19 mouse cellular contexts compared by ENCODE assay signal in genomic region chr13:112037731-112038380, GRCm38 (mm10).
DNase-seq lines count a peak whose midpoint lies in the region; ATAC-seq and TF ChIP-seq lines count a peak whose summit lies in the region.
"Had no signal": no experiment of that assay in that cellular context is flagged by ENCODE, and none has a peak within 500 bp of the region (broad histone marks: within the 10 kb centered on the region; RNA-seq: fewer than 3 reads in every experiment).

No protein-coding gene starts in this region.

- H3K27me3 ChIP-seq in kidney, embryonic 15.5 days: no peaks in the 10 kb centered on the region
- H3K27me3 ChIP-seq in liver, embryonic 14.5 days (ENCODE audit: control insufficient read depth, insufficient read depth, low read length): no peaks in the 10 kb centered on the region
- H3K27me3 ChIP-seq in lung, postnatal 0 days (replicated peaks; ENCODE audit: insufficient read depth, low read length): no peaks in the 10 kb centered on the region
- H3K27me3 ChIP-seq: forebrain, embryonic 13.5 days; heart, embryonic 15.5 days had no signal

- no peaks in the 10 kb centered on the region for H3K36me3 ChIP-seq in kidney, embryonic 15.5 days
- H3K36me3 ChIP-seq in liver, embryonic 14.5 days (replicated peaks; ENCODE audit: control insufficient read depth, insufficient read depth, low read depth): no peaks in the 10 kb centered on the region
- no peaks in the 10 kb centered on the region for H3K36me3 ChIP-seq in lung, postnatal 0 days (ENCODE audit: insufficient read depth, low read length)
- H3K36me3 ChIP-seq: embryonic facial prominence, embryonic 10.5 days; heart, embryonic 15.5 days; hindbrain, embryonic 10.5 days had no signal

- no peak for DNase-seq in kidney, adult 9 months
- DNase-seq in liver, embryonic 14.5 days (ENCODE audit: low read depth in 3 of 3, low spot score in 3 of 3): no peak
- DNase-seq in liver: no peak
- no peak for DNase-seq in lung, postnatal 0 days (ENCODE audit: low spot score)
- no peak for DNase-seq in lung, adult 2 months
- DNase-seq: adrenal gland, adult 8-10 months; adrenal gland, postnatal 36 days; cerebellum, adult 2 months; cerebellum, postnatal 10 days; forebrain, postnatal 0 days; gastrocnemius, postnatal 14 days had no signal

- WGBS in kidney, embryonic 15.5 days: 57% methylated on average over 8 of the region's 8 CpGs
- 68% methylated on average over 8 of the region's 8 CpGs for WGBS in liver, embryonic 14.5 days (ENCODE audit: insufficient replicate concordance)
- 49% methylated on average over 8 of the region's 8 CpGs for WGBS in lung, postnatal 0 days
- 72% methylated on average over 8 of the region's 8 CpGs for WGBS in lung, adult 2 months

- H3K27ac ChIP-seq in kidney, embryonic 15.5 days: 0 out of 2 replicates have a peak overlapping the region, but pooled peaks have one; percentile 1
- H3K27ac ChIP-seq in liver, embryonic 14.5 days: no peak overlapping the region
- H3K27ac ChIP-seq in lung, postnatal 0 days (ENCODE audit: low read length): no peak overlapping the region
- H3K27ac ChIP-seq: embryonic facial prominence, embryonic 10.5 days; forebrain, embryonic 13.5 days; heart, embryonic 15.5 days; hindbrain, embryonic 10.5 days; hindbrain, embryonic 14.5 days had no signal

- no peak overlapping the region for H3K4me2 ChIP-seq in kidney, embryonic 15.5 days
- H3K4me2 ChIP-seq in liver, embryonic 14.5 days (ENCODE audit: low read depth): no peak overlapping the region
- no peak overlapping the region for H3K4me2 ChIP-seq in lung, postnatal 0 days (replicated peaks; ENCODE audit: low read depth, low read length)
- H3K4me2 ChIP-seq: forebrain, embryonic 13.5 days; heart, embryonic 11.5 days; heart, embryonic 15.5 days; hindbrain, embryonic 14.5 days had no signal

- H3K9ac ChIP-seq in kidney, embryonic 15.5 days: no peak overlapping the region
- no peak overlapping the region for H3K9ac ChIP-seq in liver, embryonic 14.5 days (replicated peaks)
- H3K9ac ChIP-seq in lung, postnatal 0 days (replicated peaks; ENCODE audit: low read depth): no peak overlapping the region
- H3K9ac ChIP-seq: forebrain, embryonic 13.5 days; forebrain, postnatal 0 days; heart, embryonic 15.5 days; hindbrain, embryonic 14.5 days had no signal

- peaks cover 11% of the 10 kb centered on the region; the same call in 1 of the 2 replicates for H3K4me1 ChIP-seq in kidney, embryonic 15.5 days
- H3K4me1 ChIP-seq in liver, embryonic 14.5 days (replicated peaks; ENCODE audit: control insufficient read depth in 2 of 2, insufficient read depth in 2 of 2, low read length in 1 of 2): peaks cover 3 to 4% of the 10 kb centered on the region in 2 experiments
- no peaks in the 10 kb centered on the region for H3K4me1 ChIP-seq in lung, postnatal 0 days (ENCODE audit: insufficient read depth, low read depth, low read length)
- no peaks in the 10 kb centered on the region for H3K4me1 ChIP-seq in lung, adult 2 months (ENCODE audit: control insufficient read depth, insufficient read depth, low read length)
- H3K4me1 ChIP-seq: embryonic facial prominence, embryonic 10.5 days; forebrain, embryonic 13.5 days; heart, embryonic 15.5 days; hindbrain, embryonic 10.5 days had no signal

- H3K9me3 ChIP-seq in kidney, embryonic 15.5 days (replicated peaks): no peaks in the 10 kb centered on the region
- no peaks in the 10 kb centered on the region for H3K9me3 ChIP-seq in liver, embryonic 14.5 days (ENCODE audit: control insufficient read depth, low read length)
- H3K9me3 ChIP-seq in lung, postnatal 0 days (ENCODE audit: low read length): no peaks in the 10 kb centered on the region
- H3K9me3 ChIP-seq: embryonic facial prominence, embryonic 10.5 days; forebrain, embryonic 13.5 days; heart, embryonic 15.5 days; hindbrain, embryonic 10.5 days had no signal

- peak; percentile 18; the same call in 1 of the 2 replicates for ATAC-seq in kidney, embryonic 15.5 days (replicated peaks; ENCODE audit: low FRiP score)
- ATAC-seq in liver, embryonic 14.5 days (ENCODE audit: insufficient read depth): 0 out of 2 replicates have a peak, but pooled peaks have one; percentile 8
- ATAC-seq in lung, postnatal 0 days: no peak
- ATAC-seq in granulocyte monocyte progenitor cell, adult 5-6 weeks (replicated peaks; ENCODE audit: poor library complexity, severe bottlenecking): no peak
- ATAC-seq: forebrain, embryonic 13.5 days; forebrain, postnatal 0 days had no signal

- no peak overlapping the region for H3K4me3 ChIP-seq in kidney, embryonic 15.5 days (replicated peaks)
- H3K4me3 ChIP-seq in liver, embryonic 14.5 days (ENCODE audit: insufficient read depth in 1 of 2, low read depth in 2 of 2, low read length in 2 of 2): no peak overlapping the region
- no peak overlapping the region for H3K4me3 ChIP-seq in lung, postnatal 0 days (ENCODE audit: low read depth, low read length)
- H3K4me3 ChIP-seq in lung, adult 2 months (replicated peaks; ENCODE audit: extremely low read depth, low read depth, low read length): no peak overlapping the region
- H3K4me3 ChIP-seq: embryonic facial prominence, embryonic 10.5 days; forebrain, embryonic 13.5 days; heart, embryonic 15.5 days; hindbrain, embryonic 10.5 days had no signal

- no peak for TF ChIP-seq CTCF in liver, embryonic 14.5 days (IDR thresholded peaks at IDR 0.05; ENCODE audit: low read depth)
- TF ChIP-seq CTCF in lung, postnatal 0 days (IDR thresholded peaks at IDR 0.05): no peak
- TF ChIP-seq CTCF in lung, adult 2 months (IDR thresholded peaks at IDR 0.05; ENCODE audit: insufficient read depth, low read length): no peak

- no peak for TF ChIP-seq POLR2A in lung, adult 2 months (IDR thresholded peaks at IDR 0.05; ENCODE audit: borderline replicate concordance, extremely low read depth, low read depth, low read length)

- no peak for TF ChIP-seq EP300 in liver, embryonic 14.5 days (IDR thresholded peaks at IDR 0.05; ENCODE audit: low read depth)
- TF ChIP-seq EP300 in lung, postnatal 0 days (IDR thresholded peaks at IDR 0.05): 0 out of 2 replicates have a peak, but pooled peaks have one; percentile 23

Comparison
In these comparisons a context has a peak if more than half of its experiments do, and no peak if none do; other contexts are left out.
1. ATAC-seq: peak in kidney, embryonic 15.5 days (single experiment) and liver, embryonic 14.5 days (single experiment); none in lung, postnatal 0 days (single experiment) and granulocyte monocyte progenitor cell, adult 5-6 weeks (single experiment).